ENCODE assay signal across 12 mouse cellular contexts in genomic region chr3:101116431-101117385, GRCm38 (mm10). TPM values are rescaled to one million over a fixed set of nuclear protein-coding genes. Genes with fewer than 3 reads are reported as not detected.
DNase-seq lines count a peak whose midpoint lies in the region; ATAC-seq and TF ChIP-seq lines count a peak whose summit lies in the region.
"Had no signal": no experiment of that assay in that cellular context is flagged by ENCODE, and none has a peak within 500 bp of the region (broad histone marks: within the 10 kb centered on the region; RNA-seq: fewer than 3 reads in every experiment).

No protein-coding gene starts in this region.

- DNase-seq in left cerebral cortex, adult 2 months (ENCODE audit: extremely low spot score in 1 of 2, low spot score in 2 of 2), result no peak
- DNase-seq in left cerebral cortex, postnatal 4 days, result no peak
- peak; percentile 72 for DNase-seq in lung, postnatal 25 days (ENCODE audit: low spot score)
- peak; percentile 80 for DNase-seq in stomach, postnatal 0 days (ENCODE audit: low spot score)
- no peak for DNase-seq in heart, postnatal 4 days
- DNase-seq in adrenal gland, adult (ENCODE audit: inconsistent age in 2 of 2, low spot score in 1 of 2), result no peak
- DNase-seq in spleen, postnatal 14 days (ENCODE audit: low spot score in 2 of 2), result no peak
- DNase-seq: cerebellum, adult 11-12 months; liver had no signal

- H3K4me1 ChIP-seq in hindbrain, embryonic 15.5 days (replicated peaks), result no peaks in the 10 kb centered on the region
- no peaks in the 10 kb centered on the region for H3K4me1 ChIP-seq in stomach, postnatal 0 days (replicated peaks; ENCODE audit: control insufficient read depth, insufficient read depth)

- ATAC-seq in hindbrain, embryonic 15.5 days (ENCODE audit: low FRiP score, low read depth), result peak; percentile 77
- peak; percentile 92 for ATAC-seq in stomach, postnatal 0 days (ENCODE audit: low FRiP score, low TSS enrichment)
- ATAC-seq: activated CD4-positive, CD25-positive, alpha-beta regulatory T cell, adult 4 months had no signal

- no peaks in the 10 kb centered on the region for H3K36me3 ChIP-seq in hindbrain, embryonic 15.5 days
- no peaks in the 10 kb centered on the region for H3K36me3 ChIP-seq in stomach, postnatal 0 days (ENCODE audit: control insufficient read depth, insufficient read depth, low read length)

- intact Hi-C loops in left cerebral cortex, adult 2 months (cut with DNase I), result no loop called here
- intact Hi-C loops in left cerebral cortex, postnatal 4 days (cut with DNase I), result no loop called here

- H3K4me3 ChIP-seq in left cerebral cortex, adult 2 months, result 0 out of 2 replicates have a peak overlapping the region, but pooled peaks have one; percentile 4
- no peak overlapping the region for H3K4me3 ChIP-seq in hindbrain, embryonic 15.5 days
- no peak overlapping the region for H3K4me3 ChIP-seq in stomach, postnatal 0 days (ENCODE audit: low read depth, low read length)

- no peak for TF ChIP-seq EP300 in stomach, postnatal 0 days (optimal IDR thresholded peaks at IDR 0.05)

- H3K9me3 ChIP-seq in hindbrain, embryonic 15.5 days, result no peaks in the 10 kb centered on the region
- no peaks in the 10 kb centered on the region for H3K9me3 ChIP-seq in stomach, postnatal 0 days (ENCODE audit: control insufficient read depth, low read length)

- WGBS in hindbrain, embryonic 15.5 days, result 54% methylated on average over 25 of the region's 25 CpGs
- 38% methylated on average over 25 of the region's 25 CpGs for WGBS in stomach, postnatal 0 days

- peak overlapping the region; percentile 32; the same call in 1 of the 2 replicates for H3K27ac ChIP-seq in left cerebral cortex, adult 2 months
- peak overlapping the region; percentile 34; the same call in 1 of the 2 replicates for H3K27ac ChIP-seq in hindbrain, embryonic 15.5 days (replicated peaks)
- peak overlapping the region; percentile 76 for H3K27ac ChIP-seq in stomach, postnatal 0 days (replicated peaks)

- no peak overlapping the region for H3K9ac ChIP-seq in hindbrain, embryonic 15.5 days
- H3K9ac ChIP-seq in stomach, postnatal 0 days (ENCODE audit: low read length), result 0 out of 2 replicates have a peak overlapping the region, but pooled peaks have one; percentile 27

- no peaks in the 10 kb centered on the region for H3K27me3 ChIP-seq in hindbrain, embryonic 15.5 days
- H3K27me3 ChIP-seq in stomach, postnatal 0 days (ENCODE audit: control insufficient read depth, insufficient read depth, low read length), result no peaks in the 10 kb centered on the region
- H3K27me3 ChIP-seq: CH12.LX had no signal

- TF ChIP-seq CTCF in left cerebral cortex, adult 2 months (IDR thresholded peaks at IDR 0.05), result no peak
- no peak for TF ChIP-seq CTCF in stomach, postnatal 0 days (IDR thresholded peaks at IDR 0.05; ENCODE audit: low read depth)

- H3K4me2 ChIP-seq in hindbrain, embryonic 15.5 days, result 0 out of 2 replicates have a peak overlapping the region, but pooled peaks have one; percentile 3
- peak overlapping the region; percentile 34 for H3K4me2 ChIP-seq in stomach, postnatal 0 days (replicated peaks; ENCODE audit: low read depth)

RNA-seq across cellular contexts. Expression of gene Ptgfrn, which starts 6.6 kb away (rescaled TPM):
- total RNA-seq in left cerebral cortex, adult 2 months (2021), result 10 to 100 TPM; 39.7 to 40.7 TPM
- total RNA-seq in left cerebral cortex, postnatal 4 days (2021), result 10 to 100 TPM; 60.5 to 62.5 TPM
- 2.4 and 2.7 TPM in 2 replicates for polyA plus RNA-seq in hindbrain, embryonic 15.5 days (2015; fragmentation: Nextera tagmentation; extraction: Ambion mirVana)
- 5.3 and 5.8 TPM in 2 replicates for polyA plus RNA-seq in stomach, postnatal 0 days (2015; fragmentation: Nextera tagmentation; extraction: Ambion mirVana)
- total RNA-seq in heart, postnatal 4 days (2021), result 10 to 100 TPM; 87.6 to 89.2 TPM
- total RNA-seq: CH12.LX had no signal

Comparison
In these comparisons a context has a peak if more than half of its experiments do, and no peak if none do; other contexts are left out.
1. DNase-seq: peak in lung, postnatal 25 days (single experiment) and stomach, postnatal 0 days (single experiment); none in left cerebral cortex, adult 2 months (0 of 2), left cerebral cortex, postnatal 4 days (single experiment), heart, postnatal 4 days (single experiment), adrenal gland, adult (0 of 2) and spleen, postnatal 14 days (0 of 2).
2. Peak in every context shown above with its lines, with median percentiles within 50 percentile points of each other: H3K27ac ChIP-seq.